Mouse (Mus musculus): Measurements from ENCODE around the gene Rrn3.

DNA sequence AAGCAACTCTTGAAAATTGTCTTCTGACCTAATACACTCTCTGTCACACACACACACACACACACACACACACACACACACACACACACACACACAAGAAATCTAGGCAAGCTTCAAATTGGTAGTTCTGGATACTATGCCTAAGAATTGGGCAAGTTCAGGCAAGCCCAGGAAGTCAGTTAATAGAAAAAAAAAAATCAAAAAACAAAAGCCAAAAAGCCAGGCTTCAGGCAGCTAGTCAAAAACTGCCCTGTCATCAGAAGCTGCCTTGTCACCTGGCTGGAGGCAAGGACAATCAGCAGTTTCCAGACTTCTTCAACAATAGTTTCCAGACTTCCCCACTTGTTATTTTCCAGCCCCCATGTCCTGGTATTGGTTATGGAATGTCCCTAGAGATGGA lies 14.1 kb upstream of the Rrn3 start:
- no peak for TF ChIP-seq KAT2A (conservative IDR thresholded peaks at IDR 0.05; ENCODE audit: low read depth, low read length)
- TF ChIP-seq TCF12 (IDR thresholded peaks at IDR 0.05; ENCODE audit: low read depth, low read length), result no peak
- TF ChIP-seq POLR2A (IDR thresholded peaks at IDR 0.05; ENCODE audit: control insufficient read depth in 1 of 2, insufficient read depth in 1 of 2, low read depth in 1 of 2, low read length in 2 of 2, poor library complexity in 1 of 2), result no peak
- no peak for TF ChIP-seq ELF1 (IDR thresholded peaks at IDR 0.05; ENCODE audit: low read depth, low read length)
- TF ChIP-seq UBTF (IDR thresholded peaks at IDR 0.05; ENCODE audit: borderline replicate concordance, insufficient read depth, low read depth, low read length), result no peak
- no peak for TF ChIP-seq CTCF (IDR thresholded peaks at IDR 0.05 in 2 of 3, conservative IDR thresholded peaks at IDR 0.05 in 1 of 3; ENCODE audit: control insufficient read depth in 1 of 3, insufficient read depth in 1 of 3, low read depth in 2 of 3, low read length in 3 of 3, poor library complexity in 1 of 3, severe bottlenecking in 1 of 3)
- TF ChIP-seq USF1 (IDR thresholded peaks at IDR 0.05; ENCODE audit: low read depth, low read length), result no peak
- no peak for TF ChIP-seq MYB (IDR thresholded peaks at IDR 0.05; ENCODE audit: low read depth, low read length)
